Mouse (Mus musculus) liver, postnatal 0 days (tissue): ENCODE data around the gene Rab11a.

Source experiments
- CTCF ChIP-seq: sonication (generic); IDR thresholded peaks from 2 replicates; pipeline ENCODE4 v1.5.1; 2016; ENCODE audit warnings: antibody characterized with exemption, low read depth
- EP300 ChIP-seq: IDR thresholded peaks from 2 replicates; pipeline ENCODE4 v1.6.1; 2016; ENCODE audit warnings: antibody characterized with exemption, low read depth, mild to moderate bottlenecking

DNA sequence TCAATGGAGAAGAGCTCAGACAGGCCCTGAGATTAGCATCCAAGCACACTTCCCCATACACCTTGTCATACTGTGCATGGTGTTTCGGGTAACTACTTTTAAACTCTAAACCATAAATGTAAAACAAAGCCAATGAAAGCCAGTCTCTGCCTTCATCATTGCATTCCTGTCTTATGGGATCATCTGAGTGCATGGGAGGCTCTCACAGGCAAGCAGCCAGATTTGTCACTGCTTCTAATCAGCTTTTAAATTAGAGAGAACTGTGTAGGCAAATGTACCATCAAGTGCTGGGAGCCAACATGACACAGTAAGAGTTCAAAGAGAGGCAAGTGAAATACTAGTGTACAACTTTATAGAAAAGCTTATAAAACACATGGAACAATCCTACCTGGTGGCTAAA is 35.9 kb downstream of the Rab11a start:
- no peak for TF ChIP-seq CTCF
- TF ChIP-seq EP300: no peak
